Mouse (Mus musculus) lung, embryonic 15.5 days (tissue): ENCODE data around the gene Pcnx3. TPM values are rescaled to one million over a fixed set of nuclear protein-coding genes. Genes with fewer than 3 reads are reported as not detected.

Source experiments
- ATAC-seq: fragments of 200-750 bp; cut with Nextera tagmentation; 2 replicates; pipeline ENCODE4 v1.8.0; 2017; ENCODE audit warnings: moderate number of reproducible peaks, borderline replicate concordance; ENCODE audit not compliant: low FRiP score, low TSS enrichment; ENCODE audit errors: extremely low read depth
- H3K27ac ChIP-seq: fragments of 300-500 bp; sonication (generic); 2 replicates; pipeline ENCODE4 v1.5.1; 2015; ENCODE audit warnings: moderate library complexity, mild to moderate bottlenecking, inconsistent platforms
- H3K27me3 ChIP-seq: fragments of 300-500 bp; sonication (generic); 2 replicates; pipeline ENCODE4 v1.6.1; 2015; ENCODE audit warnings: inconsistent platforms
- H3K36me3 ChIP-seq: fragments of 300-500 bp; sonication (generic); 2 replicates; pipeline ENCODE4 v1.6.1; 2015; ENCODE audit warnings: inconsistent platforms
- H3K4me1 ChIP-seq: fragments of 300-500 bp; sonication (generic); 2 replicates; pipeline ENCODE4 v1.6.1; 2015; ENCODE audit warnings: inconsistent platforms
- H3K4me2 ChIP-seq: fragments of 300-500 bp; sonication (generic); 2 replicates; pipeline ENCODE4 v1.6.1; 2015; ENCODE audit warnings: inconsistent platforms, mild to moderate bottlenecking, moderate library complexity
- H3K4me3 ChIP-seq: fragments of 300-500 bp; sonication (generic); 2 replicates; pipeline ENCODE4 v1.5.1; 2015; ENCODE audit warnings: mild to moderate bottlenecking, inconsistent platforms
- H3K9ac ChIP-seq: fragments of 300-500 bp; sonication (generic); 2 replicates; pipeline ENCODE4 v1.6.1; 2015; ENCODE audit warnings: inconsistent platforms
- H3K9me3 ChIP-seq: fragments of 300-500 bp; sonication (generic); 2 replicates; pipeline ENCODE4 v1.6.1; 2016; ENCODE audit warnings: inconsistent platforms
- WGBS: fragments of 180-500 bp; shearing (Covaris S2); methylation state at CpG from one replicate; pipeline ENCODE4 v1.1.7; 2015; 5-methylcytosine and 5-hydroxymethylcytosine counted together
- polyA plus RNA-seq: library from polyadenylated mRNA; unstranded; fragments of >200 nt; fragmentation: Nextera tagmentation; extraction: Ambion mirVana; gene quantifications from 2 replicates; pipeline ENCODE4 v1.2.1, GENCODE M21; 2015

Pcnx3 gene
- 18.2 and 20.9 TPM in 2 replicates for polyA plus RNA-seq

- Histone ChIP-seq H3K27ac (peak within 1 kb of the TSS; percentile 96), H3K36me3 (peaks cover 36% of the 10 kb centered on the region), H3K9ac (peak within 1 kb of the TSS; percentile 95), H3K4me1 (peaks cover 43% of the 10 kb centered on the region), H3K4me2 (peak within 1 kb of the TSS; percentile 92), H3K4me3 (peak within 1 kb of the TSS; percentile 87), H3K9me3 (no peaks in the 10 kb centered on the region), H3K27me3 (no peaks in the 10 kb centered on the region)
- peak; percentile 92 for ATAC-seq
- WGBS: under 1% methylated on average over 69 of the region's 69 CpGs
Observed at GRCm38 (mm10) chr19:5688200-5689087, at the start of gene Pcnx3, which contains the start of gene Map3k11. TSS of gene Pcnx3 (minus strand) at chr19:5688908. TSS of gene Map3k11 (plus strand) at chr19:5688742.

DNA sequence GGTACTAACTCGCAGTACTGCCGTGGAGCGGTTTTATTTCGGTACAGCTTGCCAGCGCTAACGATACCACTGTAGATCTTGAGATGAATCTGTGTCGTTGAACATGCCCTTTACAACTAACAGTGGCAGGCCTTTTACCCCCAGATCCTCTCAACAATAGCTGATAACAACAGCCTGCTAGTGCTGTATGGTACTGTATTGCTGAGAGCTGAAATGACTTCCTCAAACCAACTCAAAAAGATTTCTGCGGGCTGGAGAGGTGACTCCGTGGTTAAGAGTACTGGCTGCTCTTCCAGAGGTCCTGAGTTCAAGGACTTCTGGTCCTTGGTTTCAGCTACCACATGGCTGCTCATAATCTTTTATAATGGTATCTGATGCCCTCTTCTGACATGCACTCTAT, 45.6 kb upstream of the Pcnx3 start:
- Histone ChIP-seq H3K27ac (no peak overlapping the region), H3K9ac (no peak overlapping the region), H3K27me3 (peaks cover 5% of the 10 kb centered on the region; the same call in 1 of the 2 replicates), H3K36me3 (0 out of 2 replicates have a peak, but pooled peaks cover 3% of the 10 kb centered on the region), H3K4me1 (peaks cover 27% of the 10 kb centered on the region), H3K4me3 (no peak overlapping the region), H3K4me2 (no peak overlapping the region), H3K9me3 (no peaks in the 10 kb centered on the region)
- no peak for ATAC-seq
- WGBS: 73% methylated on average over 9 of the region's 9 CpGs

- H3K9me3 ChIP-seq: no peaks in the 10 kb centered on the region
- H3K4me1 ChIP-seq: peaks cover 48% of the 10 kb centered on the region
- H3K27ac ChIP-seq: peak overlapping the region; percentile 41; the same call in 1 of the 2 replicates
- ATAC-seq: peak; percentile 79
- peaks cover 5% of the 10 kb centered on the region; the same call in 1 of the 2 replicates for H3K27me3 ChIP-seq
- H3K36me3 ChIP-seq: 0 out of 2 replicates have a peak, but pooled peaks cover 3% of the 10 kb centered on the region
- peak overlapping the region; percentile 96 for H3K4me2 ChIP-seq
- H3K4me3 ChIP-seq: peak overlapping the region; percentile 87
- peak overlapping the region; percentile 85 for H3K9ac ChIP-seq
- WGBS: under 1% methylated on average over 47 of the region's 47 CpGs
Observed at GRCm38 (mm10) chr19:5731264-5731978, 42.7 kb upstream of the Pcnx3 start.

DNA sequence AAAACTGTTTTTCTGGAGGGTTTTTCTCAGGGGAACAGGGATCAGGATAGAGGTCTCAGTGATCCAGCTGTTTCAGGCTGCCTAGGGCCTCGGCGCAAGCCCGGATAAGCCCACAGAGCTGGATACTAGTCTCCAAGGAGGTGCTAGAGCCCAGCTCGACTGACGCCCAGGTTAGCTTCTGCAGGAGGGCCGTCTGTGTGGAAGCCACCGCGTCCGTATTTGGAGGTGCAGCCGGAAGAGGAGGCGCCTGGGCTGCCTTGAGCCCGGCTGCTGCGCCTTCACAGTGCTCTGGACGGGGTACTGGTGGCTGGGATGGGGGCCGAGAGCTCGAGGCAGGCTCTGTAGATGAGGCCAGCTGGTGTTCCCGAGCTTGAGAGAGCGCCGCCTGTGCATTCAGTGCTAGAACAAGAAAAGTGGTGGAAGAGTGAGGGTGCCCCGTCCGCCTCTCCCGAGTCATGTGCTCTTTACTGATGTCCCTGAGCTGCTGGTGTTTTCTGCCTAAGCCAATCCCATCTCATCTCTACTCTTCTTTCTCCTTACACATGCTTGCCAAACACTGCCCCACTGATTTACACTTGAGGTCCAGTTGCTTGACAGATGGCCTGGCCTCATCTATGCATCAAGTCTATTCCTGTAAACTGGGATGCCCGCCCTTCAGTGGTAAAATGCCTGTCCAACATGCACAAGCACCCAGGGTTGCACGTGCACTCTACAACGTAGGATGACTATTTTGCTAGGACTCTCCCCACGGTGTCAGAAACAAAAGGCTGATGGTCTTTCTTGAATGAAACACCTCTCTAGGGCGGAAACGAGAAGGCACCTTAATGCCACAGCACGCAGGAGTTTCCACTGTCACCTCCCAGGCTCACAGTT, 41.8 kb upstream of the Pcnx3 start:
- Histone ChIP-seq H3K27me3 (peaks cover 3% of the 10 kb centered on the region; the same call in 1 of the 2 replicates), H3K4me2 (peak overlapping the region; percentile 96), H3K27ac (no peak overlapping the region), H3K9ac (peak overlapping the region; percentile 85), H3K4me1 (peaks cover 55% of the 10 kb centered on the region), H3K36me3 (0 out of 2 replicates have a peak, but pooled peaks cover 3% of the 10 kb centered on the region), H3K4me3 (peak overlapping the region; percentile 87), H3K9me3 (no peaks in the 10 kb centered on the region)
- WGBS: 72% methylated on average over 29 of the region's 29 CpGs
- ATAC-seq: no peak

GRCm38 (mm10) chr19:5729444-5729815, 40.7 kb upstream of the Pcnx3 start, which contains the start of gene Fam89b:
TSS of gene Fam89b (minus strand) at chr19:5729653.
- Histone ChIP-seq H3K36me3 (0 out of 2 replicates have a peak, but pooled peaks cover 6% of the 10 kb centered on the region), H3K4me2 (peak within 1 kb of the TSS; percentile 96), H3K4me3 (peak within 1 kb of the TSS; percentile 97), H3K27me3 (no peaks in the 10 kb centered on the region), H3K9ac (peak within 1 kb of the TSS; percentile 99), H3K9me3 (no peaks in the 10 kb centered on the region), H3K27ac (peak within 1 kb of the TSS; percentile 91), H3K4me1 (peaks cover 66% of the 10 kb centered on the region)
- peak; percentile 74 for ATAC-seq
- under 1% methylated on average over 37 of the region's 37 CpGs for WGBS

DNA sequence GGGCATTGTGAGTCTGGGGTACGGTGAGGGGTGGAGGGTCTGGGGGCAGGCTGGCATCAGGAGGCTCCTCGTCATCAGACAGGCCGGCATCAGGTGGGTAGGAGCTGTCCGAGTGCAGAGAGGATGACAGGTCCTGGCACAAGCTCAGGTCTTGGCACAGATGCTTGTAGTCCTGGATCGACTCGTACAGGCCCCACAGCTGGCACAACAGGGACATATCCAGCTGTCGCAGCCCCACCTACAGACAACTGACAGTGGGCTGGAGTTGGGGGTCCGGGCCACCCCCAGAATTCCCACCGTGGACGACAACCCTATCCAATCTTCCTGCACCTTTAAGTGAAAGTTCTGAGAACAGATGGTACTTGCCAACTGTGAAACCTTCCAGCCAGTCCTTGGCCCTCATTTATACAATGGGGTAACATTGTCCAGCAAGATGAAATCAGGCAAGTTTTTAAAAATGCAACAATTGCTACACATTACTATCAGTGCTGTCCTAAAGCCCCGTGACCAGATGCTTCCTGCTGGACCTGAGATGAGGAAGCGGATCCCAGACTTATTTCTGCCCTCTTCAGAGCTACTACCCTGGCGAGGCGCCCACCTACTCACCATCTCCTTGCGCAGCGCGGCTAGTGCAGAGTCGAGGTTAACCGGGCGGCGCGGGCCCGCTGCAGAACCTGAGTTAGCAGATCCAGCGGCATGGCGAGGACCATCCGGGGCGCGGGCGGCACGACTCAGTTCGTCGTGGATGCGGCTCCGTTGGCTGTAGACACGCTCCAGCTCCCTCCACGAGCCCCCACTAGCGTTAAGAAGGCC, 40.1 kb upstream of the Pcnx3 start:
- 5% methylated on average over 37 of the region's 37 CpGs for WGBS
- Histone ChIP-seq H3K27me3 (no peaks in the 10 kb centered on the region), H3K4me1 (peaks cover 72% of the 10 kb centered on the region), H3K9ac (peak overlapping the region; percentile 99), H3K9me3 (no peaks in the 10 kb centered on the region), H3K27ac (peak overlapping the region; percentile 91), H3K36me3 (peaks cover 9% of the 10 kb centered on the region; the same call in 1 of the 2 replicates), H3K4me2 (peak overlapping the region; percentile 93), H3K4me3 (peak overlapping the region; percentile 97)
- no peak for ATAC-seq

DNA sequence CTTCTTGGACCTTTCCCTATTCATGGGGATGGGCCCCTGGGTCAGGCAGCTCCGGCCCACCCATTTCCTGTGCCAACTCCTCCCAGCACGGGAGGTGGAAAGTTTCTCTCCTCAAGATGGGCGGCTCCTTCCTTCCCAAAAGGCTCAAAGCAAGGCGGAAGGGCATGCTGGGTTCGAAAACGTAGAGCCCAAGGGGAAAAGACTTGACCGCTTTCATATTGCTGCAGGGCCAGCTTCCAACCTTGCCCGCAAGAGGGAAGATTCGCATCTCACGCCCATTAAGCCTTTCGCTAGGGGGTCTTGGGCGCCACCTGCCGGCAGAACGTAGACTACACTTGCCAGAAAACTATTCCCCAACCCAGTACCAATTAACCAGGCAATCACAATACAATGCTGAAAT, 39.0 kb upstream of the Pcnx3 start:
- ATAC-seq: no peak
- H3K9me3 ChIP-seq: no peaks in the 10 kb centered on the region
- H3K27me3 ChIP-seq: no peaks in the 10 kb centered on the region
- peak overlapping the region; percentile 91 for H3K27ac ChIP-seq
- H3K36me3 ChIP-seq: peaks cover 17% of the 10 kb centered on the region
- peaks cover 74% of the 10 kb centered on the region for H3K4me1 ChIP-seq
- WGBS: 2% methylated on average over 14 of the region's 14 CpGs
- H3K4me3 ChIP-seq: peak overlapping the region; percentile 97
- peak overlapping the region; percentile 99 for H3K9ac ChIP-seq
- peak overlapping the region; percentile 93 for H3K4me2 ChIP-seq

DNA sequence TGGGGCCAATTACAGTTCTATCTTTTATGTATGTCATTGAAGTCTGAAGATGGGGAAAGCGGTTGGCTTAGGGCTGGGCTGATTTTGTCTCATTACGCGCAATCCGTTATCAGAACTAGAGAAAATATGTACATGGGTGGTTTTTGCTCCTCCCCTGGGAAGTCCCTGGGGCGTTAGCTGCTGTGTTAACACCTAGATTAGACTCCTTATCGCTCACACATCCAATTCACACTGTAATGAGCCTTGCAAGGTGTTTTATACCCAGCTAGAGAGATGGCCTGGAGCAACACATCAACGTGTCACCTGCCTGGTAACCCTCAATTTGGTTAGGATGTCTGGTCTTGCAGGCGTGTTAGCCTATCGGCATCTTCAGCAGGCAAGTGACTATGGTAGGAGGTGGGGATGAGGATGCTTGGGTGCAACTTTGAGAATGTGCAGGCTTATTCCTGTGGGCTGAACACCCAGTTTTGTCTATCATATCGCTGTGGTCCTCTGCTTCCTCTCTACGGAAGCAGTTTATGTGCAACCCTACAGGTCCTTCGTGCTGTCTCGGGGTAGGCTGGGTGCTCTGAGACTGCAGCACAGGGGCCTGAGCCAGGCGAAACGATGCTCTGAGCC, 38.4 kb upstream of the Pcnx3 start:
- no peaks in the 10 kb centered on the region for H3K27me3 ChIP-seq
- H3K4me1 ChIP-seq: peaks cover 73% of the 10 kb centered on the region
- peak overlapping the region; percentile 93 for H3K4me2 ChIP-seq
- H3K9ac ChIP-seq: peak overlapping the region; percentile 99
- H3K36me3 ChIP-seq: peaks cover 23% of the 10 kb centered on the region
- H3K9me3 ChIP-seq: no peaks in the 10 kb centered on the region
- ATAC-seq: no peak
- H3K27ac ChIP-seq: peak overlapping the region; percentile 58
- 70% methylated on average over 15 of the region's 15 CpGs for WGBS
- H3K4me3 ChIP-seq: peak overlapping the region; percentile 97

DNA sequence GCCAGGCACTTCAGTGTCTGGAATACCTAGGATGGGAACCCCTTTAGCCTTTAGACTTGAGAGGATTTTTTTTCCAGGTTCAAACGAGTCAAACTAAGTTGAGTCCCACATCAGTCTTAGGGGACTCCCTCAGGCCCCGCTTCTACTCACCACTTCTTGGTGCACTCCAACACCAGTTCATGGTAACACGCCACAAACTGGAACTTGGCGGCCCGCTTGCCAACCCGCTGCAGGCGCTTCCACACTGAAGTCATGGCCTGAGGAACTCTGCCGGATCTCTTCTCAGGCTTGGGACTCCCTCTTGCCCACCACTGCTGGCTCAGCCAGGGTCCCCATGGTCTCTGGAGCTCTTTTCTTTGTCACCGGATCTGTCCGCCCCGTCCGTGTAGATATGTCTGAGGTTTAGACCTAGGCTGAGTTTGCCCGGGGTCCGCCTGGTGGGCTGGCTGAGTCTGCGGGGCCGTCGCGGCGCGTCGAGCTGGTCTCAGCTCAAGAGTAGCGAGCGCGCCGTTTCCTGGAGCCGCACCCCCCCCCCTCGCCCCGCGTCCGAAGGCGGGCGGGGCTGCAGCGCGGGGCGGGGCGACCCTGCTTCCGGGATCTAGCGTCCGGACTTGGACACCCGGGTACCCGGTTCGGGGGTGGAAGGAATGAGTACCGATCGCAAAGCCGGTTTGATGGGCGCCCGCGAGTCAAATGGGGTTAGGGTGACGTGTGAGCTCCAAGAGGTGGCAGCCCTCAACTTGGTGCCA, 37.2 kb upstream of the Pcnx3 start, which contains the start of gene Ehbp1l1:
Gene Ehbp1l1, minus strand, starts transcription at position 551 of the 749 bp plus-strand sequence.
- Histone ChIP-seq H3K9me3 (no peaks in the 10 kb centered on the region), H3K36me3 (peaks cover 34% of the 10 kb centered on the region), H3K27ac (peak within 1 kb of the TSS; percentile 58), H3K27me3 (no peaks in the 10 kb centered on the region), H3K4me3 (peak within 1 kb of the TSS; percentile 97), H3K4me2 (peak within 1 kb of the TSS; percentile 93), H3K4me1 (peaks cover 63% of the 10 kb centered on the region), H3K9ac (peak within 1 kb of the TSS; percentile 39)
- ATAC-seq: peak; percentile 13; the same call in 1 of the 2 replicates
- WGBS: 7% methylated on average over 49 of the region's 49 CpGs
